Mouse (Mus musculus): ENCODE results near the gene Arid3c. TPM values are rescaled to one million over a fixed set of nuclear protein-coding genes. Genes with fewer than 3 reads are reported as not detected.
A peak's percentile ranks its signal among the peaks of the same experiment; 100 is the strongest.

The Arid3c gene
- polyA plus RNA-seq, 1 experiment from 2014 or later, result 1.8 TPM

- H3K36me3 ChIP-seq (ENCODE audit: control insufficient read depth, insufficient read depth, low read length), result no peaks in the 10 kb centered on the region
- no peaks in the 10 kb centered on the region for H3K9me3 ChIP-seq (ENCODE audit: control insufficient read depth, low read length)
- no peaks in the 10 kb centered on the region for H3K27me3 ChIP-seq (ENCODE audit: control insufficient read depth, insufficient read depth, low read length)
- H3K9ac ChIP-seq (replicated peaks; ENCODE audit: low read depth, low read length), result peak overlapping the region; percentile 25; the same call in 1 of the 2 replicates
- WGBS, result 42% methylated on average over 8 of the region's 8 CpGs
- peak overlapping the region; percentile 21; the same call in 1 of the 2 replicates for H3K4me2 ChIP-seq (ENCODE audit: low read depth, low read length)
- H3K4me3 ChIP-seq (ENCODE audit: low read depth, low read length), result no peak overlapping the region
- peak; percentile 28; the same call in 1 of the 2 replicates for ATAC-seq (ENCODE audit: low read depth)
- H3K27ac ChIP-seq (ENCODE audit: low read depth, low read length), result no peak overlapping the region
- peaks cover 5% of the 10 kb centered on the region; the same call in 1 of the 2 replicates for H3K4me1 ChIP-seq (ENCODE audit: control insufficient read depth, insufficient read depth, low read length)
These were observed 31.3 kb upstream of the Arid3c start for GRCm38 (mm10) chr4:41762099-41762687.

GRCm38 (mm10) chr4:41761680-41762079, 30.7 kb upstream of the Arid3c start:
- H3K36me3 ChIP-seq (ENCODE audit: control insufficient read depth, insufficient read depth, low read length), result no peaks in the 10 kb centered on the region
- no peak overlapping the region for H3K4me3 ChIP-seq (ENCODE audit: low read depth, low read length)
- no peaks in the 10 kb centered on the region for H3K27me3 ChIP-seq (ENCODE audit: control insufficient read depth, insufficient read depth, low read length)
- no peak overlapping the region for H3K9ac ChIP-seq (replicated peaks; ENCODE audit: low read depth, low read length)
- no peak overlapping the region for H3K27ac ChIP-seq (ENCODE audit: low read depth, low read length)
- no peaks in the 10 kb centered on the region for H3K9me3 ChIP-seq (ENCODE audit: control insufficient read depth, low read length)
- H3K4me2 ChIP-seq (ENCODE audit: low read depth, low read length), result peak overlapping the region; percentile 45
- H3K4me1 ChIP-seq (ENCODE audit: control insufficient read depth, insufficient read depth, low read length), result peaks cover 5% of the 10 kb centered on the region; the same call in 1 of the 2 replicates
- ATAC-seq (ENCODE audit: low read depth), result no peak

- no peak; the same call in 1 of the 2 replicates for ATAC-seq (ENCODE audit: low read depth)
- peak overlapping the region; percentile 29 for H3K4me3 ChIP-seq (ENCODE audit: low read depth, low read length)
- H3K9ac ChIP-seq (replicated peaks; ENCODE audit: low read depth, low read length), result peak overlapping the region; percentile 39
- peaks cover 10% of the 10 kb centered on the region; the same call in 1 of the 2 replicates for H3K4me1 ChIP-seq (ENCODE audit: control insufficient read depth, insufficient read depth, low read length)
- peak overlapping the region; percentile 45 for H3K4me2 ChIP-seq (ENCODE audit: low read depth, low read length)
- H3K36me3 ChIP-seq (ENCODE audit: control insufficient read depth, insufficient read depth, low read length), result no peaks in the 10 kb centered on the region
- H3K27me3 ChIP-seq (ENCODE audit: control insufficient read depth, insufficient read depth, low read length), result no peaks in the 10 kb centered on the region
- H3K9me3 ChIP-seq (ENCODE audit: control insufficient read depth, low read length), result no peaks in the 10 kb centered on the region
- WGBS, result 79% methylated on average over 4 of the region's 4 CpGs
- no peak overlapping the region; the same call in 1 of the 2 replicates for H3K27ac ChIP-seq (ENCODE audit: low read depth, low read length)
These were observed 30.0 kb upstream of the Arid3c start for GRCm38 (mm10) chr4:41760911-41761310.

- H3K4me3 ChIP-seq (ENCODE audit: low read depth, low read length), result peak overlapping the region; percentile 29
- no peaks in the 10 kb centered on the region for H3K36me3 ChIP-seq (ENCODE audit: control insufficient read depth, insufficient read depth, low read length)
- peak overlapping the region; percentile 39; the same call in 1 of the 2 replicates for H3K9ac ChIP-seq (replicated peaks; ENCODE audit: low read depth, low read length)
- WGBS, result under 1% methylated on average over 15 of the region's 15 CpGs
- peak; percentile 71; the same call in 1 of the 2 replicates for ATAC-seq (ENCODE audit: low read depth)
- H3K9me3 ChIP-seq (ENCODE audit: control insufficient read depth, low read length), result no peaks in the 10 kb centered on the region
- H3K4me2 ChIP-seq (ENCODE audit: low read depth, low read length), result peak overlapping the region; percentile 45
- no peaks in the 10 kb centered on the region for H3K27me3 ChIP-seq (ENCODE audit: control insufficient read depth, insufficient read depth, low read length)
- H3K4me1 ChIP-seq (ENCODE audit: control insufficient read depth, insufficient read depth, low read length), result peaks cover 10% of the 10 kb centered on the region; the same call in 1 of the 2 replicates
- no peak overlapping the region; the same call in 1 of the 2 replicates for H3K27ac ChIP-seq (ENCODE audit: low read depth, low read length)
These were observed 29.4 kb upstream of the Arid3c start for GRCm38 (mm10) chr4:41760288-41760721.

GRCm38 (mm10) chr4:41759656-41760287, 28.8 kb upstream of the Arid3c start:
- ATAC-seq (ENCODE audit: low read depth), result no peak
- H3K36me3 ChIP-seq (ENCODE audit: control insufficient read depth, insufficient read depth, low read length), result no peaks in the 10 kb centered on the region
- no peak overlapping the region for H3K27ac ChIP-seq (ENCODE audit: low read depth, low read length)
- H3K9ac ChIP-seq (replicated peaks; ENCODE audit: low read depth, low read length), result peak overlapping the region; percentile 39; the same call in 1 of the 2 replicates
- peak overlapping the region; percentile 45 for H3K4me2 ChIP-seq (ENCODE audit: low read depth, low read length)
- H3K4me3 ChIP-seq (ENCODE audit: low read depth, low read length), result peak overlapping the region; percentile 29
- no peaks in the 10 kb centered on the region for H3K27me3 ChIP-seq (ENCODE audit: control insufficient read depth, insufficient read depth, low read length)
- WGBS, result 44% methylated on average over 6 of the region's 6 CpGs
- peaks cover 12% of the 10 kb centered on the region; the same call in 1 of the 2 replicates for H3K4me1 ChIP-seq (ENCODE audit: control insufficient read depth, insufficient read depth, low read length)
- no peaks in the 10 kb centered on the region for H3K9me3 ChIP-seq (ENCODE audit: control insufficient read depth, low read length)

- no peak overlapping the region for H3K4me3 ChIP-seq (ENCODE audit: low read depth, low read length)
- H3K9me3 ChIP-seq (ENCODE audit: control insufficient read depth, low read length), result no peaks in the 10 kb centered on the region
- H3K4me1 ChIP-seq (ENCODE audit: control insufficient read depth, insufficient read depth, low read length), result peaks cover 15% of the 10 kb centered on the region; the same call in 1 of the 2 replicates
- H3K4me2 ChIP-seq (ENCODE audit: low read depth, low read length), result no peak overlapping the region
- H3K36me3 ChIP-seq (ENCODE audit: control insufficient read depth, insufficient read depth, low read length), result no peaks in the 10 kb centered on the region
- 89% methylated on average over 9 of the region's 9 CpGs for WGBS
- H3K27me3 ChIP-seq (ENCODE audit: control insufficient read depth, insufficient read depth, low read length), result no peaks in the 10 kb centered on the region
- H3K9ac ChIP-seq (replicated peaks; ENCODE audit: low read depth, low read length), result no peak overlapping the region
- no peak for ATAC-seq (ENCODE audit: low read depth)
- no peak overlapping the region for H3K27ac ChIP-seq (ENCODE audit: low read depth, low read length)
These were observed 28.3 kb upstream of the Arid3c start for GRCm38 (mm10) chr4:41759206-41759605.

- 94% methylated on average over 4 of the region's 4 CpGs for WGBS
- Histone ChIP-seq H3K4me2 (ENCODE audit: low read depth, low read length) (no peak overlapping the region), H3K27me3 (ENCODE audit: control insufficient read depth, insufficient read depth, low read length) (no peaks in the 10 kb centered on the region), H3K4me1 (ENCODE audit: control insufficient read depth, insufficient read depth, low read length) (peaks cover 15% of the 10 kb centered on the region; the same call in 1 of the 2 replicates), H3K9ac (replicated peaks; ENCODE audit: low read depth, low read length) (no peak overlapping the region), H3K36me3 (ENCODE audit: control insufficient read depth, insufficient read depth, low read length) (no peaks in the 10 kb centered on the region), H3K27ac (ENCODE audit: low read depth, low read length) (no peak overlapping the region), H3K4me3 (ENCODE audit: low read depth, low read length) (no peak overlapping the region), H3K9me3 (ENCODE audit: control insufficient read depth, low read length) (no peaks in the 10 kb centered on the region)
- ATAC-seq (ENCODE audit: low read depth), result no peak
These were observed 27.8 kb upstream of the Arid3c start for GRCm38 (mm10) chr4:41758701-41759100.

- Histone ChIP-seq H3K9ac (replicated peaks; ENCODE audit: low read depth, low read length) (no peak overlapping the region), H3K4me2 (ENCODE audit: low read depth, low read length) (no peak overlapping the region), H3K36me3 (ENCODE audit: control insufficient read depth, insufficient read depth, low read length) (no peaks in the 10 kb centered on the region), H3K27ac (ENCODE audit: low read depth, low read length) (no peak overlapping the region), H3K9me3 (ENCODE audit: control insufficient read depth, low read length) (no peaks in the 10 kb centered on the region), H3K4me1 (ENCODE audit: control insufficient read depth, insufficient read depth, low read length) (peaks cover 15% of the 10 kb centered on the region; the same call in 1 of the 2 replicates), H3K4me3 (ENCODE audit: low read depth, low read length) (no peak overlapping the region), H3K27me3 (ENCODE audit: control insufficient read depth, insufficient read depth, low read length) (no peaks in the 10 kb centered on the region)
- 86% methylated on average over 11 of the region's 11 CpGs for WGBS
- ATAC-seq (ENCODE audit: low read depth), result no peak
These were observed 27.1 kb upstream of the Arid3c start for GRCm38 (mm10) chr4:41758021-41758420.

GRCm38 (mm10) chr4:41757321-41757720, 26.4 kb upstream of the Arid3c start:
- H3K9me3 ChIP-seq (ENCODE audit: control insufficient read depth, low read length), result no peaks in the 10 kb centered on the region
- H3K9ac ChIP-seq (replicated peaks; ENCODE audit: low read depth, low read length), result no peak overlapping the region
- no peak overlapping the region for H3K4me3 ChIP-seq (ENCODE audit: low read depth, low read length)
- peaks cover 15% of the 10 kb centered on the region; the same call in 1 of the 2 replicates for H3K4me1 ChIP-seq (ENCODE audit: control insufficient read depth, insufficient read depth, low read length)
- H3K4me2 ChIP-seq (ENCODE audit: low read depth, low read length), result no peak overlapping the region
- H3K36me3 ChIP-seq (ENCODE audit: control insufficient read depth, insufficient read depth, low read length), result no peaks in the 10 kb centered on the region
- WGBS, result 94% methylated on average over 13 of the region's 13 CpGs
- ATAC-seq (ENCODE audit: low read depth), result no peak
- H3K27ac ChIP-seq (ENCODE audit: low read depth, low read length), result no peak overlapping the region
- H3K27me3 ChIP-seq (ENCODE audit: control insufficient read depth, insufficient read depth, low read length), result no peaks in the 10 kb centered on the region

Data from neural tube, embryonic 14.5 days (tissue).